Mouse (Mus musculus) embryonic facial prominence, embryonic 13.5 days (tissue): ENCODE data around the gene Ppara. TPM values are rescaled to one million over a fixed set of nuclear protein-coding genes. Genes with fewer than 3 reads are reported as not detected.
A peak's percentile ranks its signal among the peaks of the same experiment; 100 is the strongest.

ENCODE experiments used
- ATAC-seq: fragments of 200-750 bp; cut with Nextera tagmentation; 2 replicates; pipeline ENCODE4 v1.8.0; 2017; ENCODE audit warnings: low read depth; ENCODE audit not compliant: insufficient number of reproducible peaks, insufficient read depth, low FRiP score, low TSS enrichment
- H3K27ac ChIP-seq: fragments of 300-500 bp; sonication (generic); 2 replicates; pipeline ENCODE4 v1.5.1; 2015; ENCODE audit warnings: moderate library complexity, mild to moderate bottlenecking, inconsistent platforms
- H3K27me3 ChIP-seq: fragments of 300-500 bp; sonication (generic); 2 replicates; pipeline ENCODE4 v1.6.1; 2015; ENCODE audit warnings: mild to moderate bottlenecking, inconsistent platforms
- H3K36me3 ChIP-seq: fragments of 300-500 bp; sonication (generic); 2 replicates; pipeline ENCODE4 v1.6.1; 2015; ENCODE audit warnings: mild to moderate bottlenecking, inconsistent platforms
- H3K4me1 ChIP-seq: fragments of 300-500 bp; sonication (generic); 2 replicates; pipeline ENCODE4 v1.6.1; 2015; ENCODE audit warnings: inconsistent platforms
- H3K4me2 ChIP-seq: fragments of 300-500 bp; sonication (generic); 2 replicates; pipeline ENCODE4 v1.6.1; 2015; ENCODE audit warnings: moderate library complexity, mild to moderate bottlenecking, inconsistent platforms
- H3K4me3 ChIP-seq: fragments of 300-500 bp; sonication (generic); 2 replicates; pipeline ENCODE4 v1.5.1; 2015; ENCODE audit warnings: mild to moderate bottlenecking, inconsistent platforms
- H3K9ac ChIP-seq: fragments of 300-500 bp; sonication (generic); 2 replicates; pipeline ENCODE4 v1.6.1; 2015; ENCODE audit warnings: mild to moderate bottlenecking, inconsistent platforms
- H3K9me3 ChIP-seq: fragments of 300-500 bp; sonication (generic); 2 replicates; pipeline ENCODE4 v1.6.1; 2016; ENCODE audit warnings: inconsistent platforms
- WGBS: fragments of 180-500 bp; shearing (Covaris S2); methylation state at CpG from one replicate; pipeline ENCODE4 v1.1.7; 2015; ENCODE audit warnings: mixed read lengths; 5-methylcytosine and 5-hydroxymethylcytosine counted together
- polyA plus RNA-seq: library from polyadenylated mRNA; unstranded; fragments of >200 nt; fragmentation: Nextera tagmentation; extraction: Ambion mirVana; gene quantifications from 2 replicates; pipeline ENCODE4 v1.2.1, GENCODE M21; 2015

The Ppara gene
- polyA plus RNA-seq, 1 experiment from 2014 or later: 2.8 TPM

DNA sequence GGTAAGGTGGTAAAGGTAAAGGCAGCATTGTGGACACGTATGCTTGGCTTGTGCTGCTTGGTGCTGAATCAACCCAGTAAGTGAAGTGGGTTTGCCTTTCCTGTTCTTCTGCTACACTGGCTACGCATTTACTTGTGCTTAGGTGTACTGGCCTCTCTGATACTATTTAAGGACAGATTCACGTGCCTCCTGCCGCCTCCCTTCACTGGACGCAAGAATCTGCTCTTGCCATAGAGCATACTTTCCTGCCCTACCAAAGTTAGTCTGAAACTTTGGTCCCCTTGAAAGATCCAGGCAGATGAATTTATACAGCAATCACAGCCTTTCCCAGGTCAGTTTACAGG lies 75.7 kb downstream of the Ppara start:
- WGBS: 88% methylated on average over 5 of the region's 5 CpGs
- Histone ChIP-seq H3K27ac (no peak overlapping the region), H3K9ac (peak overlapping the region; percentile 87; the same call in 1 of the 2 replicates)

DNA sequence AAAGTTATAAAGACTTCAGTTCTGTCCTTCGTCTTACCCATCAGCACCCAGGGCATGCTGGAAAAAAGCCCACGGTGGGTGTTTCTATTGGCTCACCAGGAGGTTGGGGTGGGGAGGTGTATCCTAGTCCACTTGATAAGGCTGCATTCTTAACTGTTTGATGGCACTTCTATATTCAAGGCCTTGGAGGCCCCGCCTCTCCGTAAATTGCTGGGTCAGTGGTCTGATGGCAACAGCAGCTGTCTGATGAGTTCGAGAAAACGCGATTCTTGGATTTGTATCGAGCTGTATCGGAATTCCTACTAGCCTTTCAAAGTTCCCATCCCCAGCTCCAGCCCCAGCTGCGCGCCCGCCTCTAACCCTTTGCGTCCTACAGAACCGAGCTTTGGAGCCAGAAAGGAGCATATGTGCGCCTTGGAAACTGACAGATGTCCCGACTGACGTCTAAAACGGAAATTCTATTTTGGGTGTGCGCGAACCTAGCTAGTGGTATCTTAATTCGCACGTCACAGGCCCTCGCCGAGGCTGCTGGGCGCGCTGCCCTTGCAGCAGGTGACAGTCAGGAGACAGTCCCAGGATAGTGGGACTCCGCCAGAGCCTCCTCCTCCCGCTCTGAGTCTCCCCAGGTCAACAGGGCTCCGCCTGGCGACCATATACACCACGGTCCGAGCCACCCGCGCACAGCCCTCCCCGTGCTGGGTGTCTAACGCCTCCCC lies 76.2 kb downstream of the Ppara start:
- 4% methylated on average over 36 of the region's 36 CpGs for WGBS
- peak overlapping the region; percentile 90 for H3K4me2 ChIP-seq
- H3K4me3 ChIP-seq: peak overlapping the region; percentile 76
- H3K9me3 ChIP-seq: 0 out of 2 replicates have a peak, but pooled peaks cover 3% of the 10 kb centered on the region
- peaks cover 13% of the 10 kb centered on the region for H3K4me1 ChIP-seq
- peak overlapping the region; percentile 89 for H3K27ac ChIP-seq
- peak; percentile 58 for ATAC-seq
- H3K36me3 ChIP-seq: no peaks in the 10 kb centered on the region
- H3K27me3 ChIP-seq: no peaks in the 10 kb centered on the region; the same call in 1 of the 2 replicates
- H3K9ac ChIP-seq: peak overlapping the region; percentile 87

More for the DNA sequence above, 75.7 kb downstream of the Ppara start:
- peaks cover 13% of the 10 kb centered on the region for H3K4me1 ChIP-seq
- H3K9me3 ChIP-seq: 0 out of 2 replicates have a peak, but pooled peaks cover 3% of the 10 kb centered on the region
- H3K27me3 ChIP-seq: no peaks in the 10 kb centered on the region; the same call in 1 of the 2 replicates
- H3K4me3 ChIP-seq: peak overlapping the region; percentile 76
- H3K4me2 ChIP-seq: peak overlapping the region; percentile 90
- no peaks in the 10 kb centered on the region for H3K36me3 ChIP-seq
- ATAC-seq: no peak

DNA sequence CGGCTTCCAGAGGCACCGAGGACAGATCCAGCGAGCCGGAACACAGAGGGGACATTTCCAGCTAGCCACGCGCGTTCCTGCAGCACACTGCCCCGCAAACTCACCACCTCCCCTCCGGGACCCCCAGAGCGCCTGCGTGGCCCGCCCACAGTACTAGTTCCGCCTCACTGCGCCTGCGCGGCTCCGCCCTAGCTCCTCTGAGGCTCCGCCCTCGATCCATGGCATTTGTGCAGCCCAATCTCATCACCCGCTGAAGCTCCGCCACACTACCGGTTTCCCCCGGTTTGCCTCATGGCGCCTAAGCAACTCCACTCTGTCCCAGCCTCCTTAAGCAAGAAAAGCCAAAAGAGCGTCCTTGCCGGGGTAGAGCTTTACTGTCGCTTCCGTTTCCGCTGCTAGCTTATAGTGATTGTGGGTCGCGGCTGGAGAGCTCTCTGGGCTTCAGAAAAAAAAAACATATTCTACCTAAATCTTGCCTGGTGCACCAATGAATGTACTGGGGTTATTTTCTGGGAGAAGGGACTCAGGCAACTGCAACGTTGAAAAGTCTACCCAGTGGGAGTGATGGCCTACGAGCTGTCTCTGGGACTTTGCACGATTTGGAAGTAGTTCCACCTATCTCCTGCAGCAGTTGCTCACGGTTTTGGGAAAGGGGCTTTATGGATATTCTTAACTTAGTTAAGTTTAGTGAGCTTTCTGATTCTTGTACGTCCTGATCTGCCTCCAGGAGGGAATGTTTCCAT lies 76.9 kb downstream of the Ppara start, which contains the start of gene Cdpf1:
Cdpf1 (minus strand) TSS at position 163 of the 743 bp plus-strand sequence.
- Histone ChIP-seq H3K4me2 (peak within 1 kb of the TSS; percentile 90), H3K4me3 (peak within 1 kb of the TSS; percentile 76), H3K9me3 (0 out of 2 replicates have a peak, but pooled peaks cover 3% of the 10 kb centered on the region), H3K27me3 (no peaks in the 10 kb centered on the region; the same call in 1 of the 2 replicates), H3K36me3 (no peaks in the 10 kb centered on the region), H3K9ac (peak within 1 kb of the TSS; percentile 87), H3K27ac (peak within 1 kb of the TSS; percentile 89), H3K4me1 (peaks cover 13% of the 10 kb centered on the region)
- 2% methylated on average over 36 of the region's 36 CpGs for WGBS
- peak; percentile 90 for ATAC-seq

DNA sequence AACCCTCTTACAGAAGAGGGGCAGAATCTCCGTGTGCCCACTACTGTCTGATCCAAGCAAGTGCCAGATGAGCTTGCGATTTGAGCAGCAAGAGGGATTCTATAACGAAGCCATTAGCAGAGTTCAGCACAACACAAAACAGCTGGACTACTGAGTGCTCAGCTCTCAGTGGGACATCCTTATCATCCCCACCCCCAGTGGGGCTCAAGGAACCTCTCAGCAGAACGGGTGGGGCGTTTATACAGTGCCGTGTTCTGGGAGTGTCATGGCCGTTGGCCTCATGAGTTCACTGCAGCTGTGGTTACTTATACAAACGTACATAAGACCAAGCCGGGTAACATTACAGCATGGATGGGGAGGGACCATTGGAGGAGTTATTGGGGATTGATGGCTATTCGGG lies 78.6 kb downstream of the Ppara start:
- no peak overlapping the region for H3K27ac ChIP-seq
- no peak overlapping the region for H3K4me3 ChIP-seq
- ATAC-seq: no peak

DNA sequence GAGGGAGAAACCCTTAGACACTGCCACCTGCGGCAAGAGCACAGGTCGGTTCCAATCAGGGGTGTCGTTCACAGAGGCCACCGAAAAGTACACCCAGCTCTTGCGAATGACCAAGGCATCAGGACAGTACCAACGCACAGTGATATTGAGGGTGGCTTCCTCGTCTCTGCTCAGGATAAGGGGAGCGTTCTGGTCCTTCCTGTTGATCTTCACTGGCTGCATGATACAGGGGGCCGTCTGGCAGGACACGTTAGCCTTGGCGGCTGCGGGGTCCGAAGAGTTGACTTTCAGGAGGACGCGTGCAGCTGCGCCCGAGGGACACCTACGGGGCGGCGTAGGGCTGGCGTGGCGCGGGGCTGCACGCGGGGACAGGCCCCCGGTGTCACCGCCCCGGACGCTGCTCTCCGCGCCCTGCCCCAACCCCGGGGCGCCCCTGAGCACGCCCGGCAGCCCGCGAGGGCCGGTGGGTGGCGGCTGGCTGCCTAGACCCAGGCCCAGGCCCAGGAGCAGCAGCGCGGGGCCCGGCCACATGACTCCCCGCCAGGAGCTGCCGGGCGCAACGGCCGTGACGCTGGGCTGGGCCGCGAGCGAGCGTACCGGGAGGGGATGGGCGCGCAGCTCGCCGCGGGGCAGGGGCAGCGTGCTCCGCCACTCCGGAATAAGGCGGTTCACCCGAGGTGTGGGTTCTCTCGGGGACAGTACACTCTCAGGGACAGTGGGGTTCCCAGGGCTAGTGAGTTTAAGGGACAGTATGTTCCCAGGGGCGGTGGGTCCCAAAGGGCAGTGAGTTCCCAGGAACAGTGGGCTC lies 86.6 kb downstream of the Ppara start, which contains the start of gene Pkdrej:
Pkdrej (minus strand) TSS at position 532 of the 808 bp plus-strand sequence.
- Histone ChIP-seq H3K4me1 (peaks cover 11% of the 10 kb centered on the region; the same call in 1 of the 2 replicates), H3K9ac (peak within 1 kb of the TSS; percentile 84), H3K4me2 (peak within 1 kb of the TSS; percentile 97), H3K36me3 (no peaks in the 10 kb centered on the region), H3K27me3 (peaks cover 20% of the 10 kb centered on the region), H3K4me3 (peak within 1 kb of the TSS; percentile 54), H3K9me3 (peaks cover 12% of the 10 kb centered on the region; the same call in 1 of the 2 replicates), H3K27ac (0 out of 2 replicates have a peak within 1 kb of the TSS, but pooled peaks have one; percentile 16)
- ATAC-seq: peak; percentile 64
- WGBS: under 1% methylated on average over 65 of the region's 65 CpGs

More for the DNA sequence above, 78.6 kb downstream of the Ppara start:
- Histone ChIP-seq H3K4me2 (no peak overlapping the region), H3K9ac (no peak overlapping the region), H3K36me3 (no peaks in the 10 kb centered on the region), H3K9me3 (peaks cover 9% of the 10 kb centered on the region; the same call in 1 of the 2 replicates), H3K4me1 (peaks cover 13% of the 10 kb centered on the region), H3K27me3 (no peaks in the 10 kb centered on the region; the same call in 1 of the 2 replicates)
- whole genome bisulfite sequencing: 70% methylated on average over 10 of the region's 10 CpGs

DNA sequence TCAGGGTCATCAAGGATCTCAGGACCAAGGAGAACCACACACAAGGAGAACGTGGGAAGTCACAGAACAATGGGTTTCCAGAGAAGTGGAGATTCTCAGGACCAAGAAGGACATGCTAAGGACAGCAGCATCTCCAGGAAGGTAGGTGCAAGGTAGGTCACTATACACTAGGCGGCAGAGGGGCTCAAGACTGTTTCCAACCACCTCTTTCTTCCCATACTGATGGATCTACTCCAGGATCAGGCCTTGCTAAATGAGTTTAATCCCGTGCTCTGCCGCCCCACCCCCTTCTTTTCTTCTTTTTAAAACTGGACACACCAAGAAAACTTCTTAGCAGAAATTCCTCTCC lies 87.2 kb downstream of the Ppara start:
- Histone ChIP-seq H3K4me3 (peak overlapping the region; percentile 54), H3K36me3 (no peaks in the 10 kb centered on the region), H3K27me3 (peaks cover 20% of the 10 kb centered on the region), H3K4me2 (peak overlapping the region; percentile 97), H3K27ac (no peak overlapping the region), H3K9ac (peak overlapping the region; percentile 84), H3K9me3 (peaks cover 12% of the 10 kb centered on the region; the same call in 1 of the 2 replicates), H3K4me1 (peaks cover 11% of the 10 kb centered on the region; the same call in 1 of the 2 replicates)
- no peak for ATAC-seq
- WGBS: 15% methylated on average over 4 of the region's 4 CpGs

DNA sequence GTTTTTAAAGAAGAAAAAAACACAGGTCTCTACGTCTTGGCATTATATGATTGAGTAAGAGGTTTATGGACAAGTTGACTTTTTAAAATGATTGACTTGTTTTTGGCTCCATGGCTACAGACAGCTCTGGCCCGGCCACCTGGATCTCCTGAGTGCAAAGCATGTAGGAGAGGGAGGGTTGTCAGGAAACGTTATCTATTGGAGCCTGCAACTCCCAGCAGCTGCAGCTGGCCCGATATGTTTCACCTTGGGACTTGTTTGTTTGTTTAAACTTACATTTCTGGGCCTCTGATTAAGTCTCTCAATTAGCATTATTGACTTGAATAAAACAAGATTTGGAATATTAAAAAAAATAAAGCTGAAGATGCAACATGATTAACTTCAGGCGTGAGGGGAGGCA lies 91.9 kb downstream of the Ppara start:
- Histone ChIP-seq H3K9ac (no peak overlapping the region), H3K36me3 (no peaks in the 10 kb centered on the region), H3K9me3 (no peaks in the 10 kb centered on the region), H3K27me3 (no peaks in the 10 kb centered on the region), H3K4me3 (no peak overlapping the region), H3K27ac (no peak overlapping the region), H3K4me1 (peaks cover 9% of the 10 kb centered on the region), H3K4me2 (no peak overlapping the region)
- 59% methylated on average over 5 of the region's 5 CpGs for WGBS
- no peak for ATAC-seq

DNA sequence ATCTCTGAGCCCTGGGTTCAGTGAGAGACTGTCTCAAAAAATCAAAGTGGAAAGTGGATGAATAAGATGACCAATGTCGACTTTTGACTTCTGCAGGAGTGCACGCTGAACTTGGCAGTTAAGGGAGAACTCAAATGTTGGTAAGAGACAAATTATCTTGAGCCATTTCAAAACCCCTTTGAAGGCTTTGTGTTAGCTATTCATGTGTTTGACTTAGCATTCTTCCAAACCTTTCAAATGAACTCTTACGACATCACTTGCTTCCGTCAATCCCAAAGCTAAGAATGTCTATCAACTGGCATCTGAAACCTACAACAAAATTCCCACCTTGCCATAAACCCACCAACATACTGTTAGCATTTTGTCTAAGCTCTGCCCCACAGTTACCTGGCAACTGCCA lies 93.3 kb downstream of the Ppara start:
- H3K4me2 ChIP-seq: no peak overlapping the region
- no peak overlapping the region for H3K27ac ChIP-seq
- H3K4me1 ChIP-seq: peaks cover 11% of the 10 kb centered on the region
- no peaks in the 10 kb centered on the region for H3K27me3 ChIP-seq
- H3K9ac ChIP-seq: no peak overlapping the region
- 84% methylated on average over 4 of the region's 4 CpGs for WGBS
- H3K36me3 ChIP-seq: no peaks in the 10 kb centered on the region
- no peaks in the 10 kb centered on the region for H3K9me3 ChIP-seq
- ATAC-seq: no peak
- H3K4me3 ChIP-seq: no peak overlapping the region

DNA sequence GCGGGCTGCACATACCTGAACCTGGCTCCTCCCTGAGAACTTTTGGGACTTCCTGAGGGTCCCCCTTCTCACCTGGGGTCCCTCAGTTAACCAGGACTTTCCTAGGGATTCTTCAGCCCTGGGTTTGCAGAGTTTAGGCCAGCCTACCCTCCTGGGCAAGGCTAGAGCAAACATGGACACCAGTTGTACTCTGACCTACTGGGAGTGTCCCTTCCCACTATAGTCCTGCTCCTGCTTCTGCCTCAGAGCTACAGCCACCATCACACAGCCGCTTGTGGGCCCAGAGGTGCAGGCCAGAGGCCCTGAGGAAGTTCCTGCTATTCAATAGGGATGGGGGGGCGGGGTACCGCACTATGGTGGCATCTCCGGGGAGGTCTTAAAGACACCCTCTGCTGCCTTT lies 94.7 kb downstream of the Ppara start:
- no peak overlapping the region for H3K4me2 ChIP-seq
- ATAC-seq: no peak
- H3K4me3 ChIP-seq: no peak overlapping the region
- no peaks in the 10 kb centered on the region for H3K27me3 ChIP-seq
- no peak overlapping the region for H3K27ac ChIP-seq
- 68% methylated on average over 5 of the region's 5 CpGs for WGBS
- H3K36me3 ChIP-seq: no peaks in the 10 kb centered on the region
- H3K4me1 ChIP-seq: peaks cover 11% of the 10 kb centered on the region
- H3K9ac ChIP-seq: no peak overlapping the region
- no peaks in the 10 kb centered on the region for H3K9me3 ChIP-seq

DNA sequence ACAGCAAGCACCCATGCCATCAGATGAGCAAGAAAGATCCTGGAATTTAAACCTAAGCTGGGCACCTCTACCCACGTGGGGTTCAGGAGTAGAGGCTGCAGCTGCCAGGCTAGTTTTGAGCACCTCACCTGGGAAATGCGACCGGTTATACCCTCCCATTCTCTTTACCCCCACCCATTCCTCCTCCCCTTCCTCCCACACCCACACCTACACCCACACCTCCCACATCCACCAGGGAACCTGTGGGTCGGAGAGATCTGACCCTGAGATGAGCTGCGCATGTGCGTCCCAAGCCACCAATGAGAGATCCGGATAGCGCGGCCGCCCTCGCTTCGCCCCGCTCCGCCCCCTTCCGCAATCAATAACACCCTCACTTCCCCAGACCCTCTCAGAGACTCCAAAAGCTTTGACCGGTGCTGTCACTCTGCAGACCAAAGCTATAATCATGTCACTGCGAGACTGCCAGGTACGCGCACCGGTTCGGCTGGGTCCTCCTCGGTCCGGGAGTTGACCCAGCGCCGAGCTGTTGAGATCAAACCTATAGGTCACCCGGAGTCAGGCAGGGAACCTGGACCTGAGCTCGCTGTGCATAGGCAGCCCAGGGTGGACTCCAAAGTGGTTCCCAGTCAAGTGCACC lies 97.3 kb downstream of the Ppara start, which contains the start of gene Ttc38:
Ttc38 (plus strand) TSS at position 353 of the 637 bp plus-strand sequence.
- WGBS: under 1% methylated on average over 27 of the region's 27 CpGs
- H3K9me3 ChIP-seq: no peaks in the 10 kb centered on the region
- H3K4me1 ChIP-seq: peaks cover 11% of the 10 kb centered on the region
- peak within 1 kb of the TSS; percentile 63 for H3K4me3 ChIP-seq
- no peaks in the 10 kb centered on the region for H3K27me3 ChIP-seq
- H3K27ac ChIP-seq: peak within 1 kb of the TSS; percentile 44; the same call in 1 of the 2 replicates
- peak within 1 kb of the TSS; percentile 83 for H3K4me2 ChIP-seq
- peak; percentile 65; the same call in 1 of the 2 replicates for ATAC-seq
- H3K9ac ChIP-seq: peak within 1 kb of the TSS; percentile 77
- peaks cover 3% of the 10 kb centered on the region; the same call in 1 of the 2 replicates for H3K36me3 ChIP-seq
